Mouse (Mus musculus) liver, embryonic 11.5 days (tissue): ENCODE results near the gene Tnnc2. TPM values are rescaled to one million over a fixed set of nuclear protein-coding genes. Genes with fewer than 3 reads are reported as not detected.

Experiments used
- ATAC-seq: fragments of 200-750 bp; cut with Nextera tagmentation; replicated peaks from 2 replicates; pipeline ENCODE4 v1.8.0; 2017; ENCODE audit warnings: moderate number of reproducible peaks, mild to moderate bottlenecking, moderate TSS enrichment, moderate library complexity; ENCODE audit not compliant: low FRiP score
- DNase-seq: peaks from one replicate; pipeline ENCODE4 v3.0.0-alpha.2; 2017; ENCODE audit warnings: low spot score
- H3K27ac ChIP-seq: fragments of 300-500 bp; sonication (generic); 2 replicates; pipeline ENCODE4 v1.5.1; 2014; ENCODE audit warnings: mild to moderate bottlenecking, low read depth, low read length, control low read depth
- H3K27me3 ChIP-seq: fragments of 300-500 bp; sonication (generic); replicated peaks from 2 replicates; pipeline ENCODE4 v1.6.1; 2014; ENCODE audit warnings: low read length, mixed read lengths; ENCODE audit not compliant: control insufficient read depth, insufficient read depth
- H3K36me3 ChIP-seq: fragments of 300-500 bp; sonication (generic); 2 replicates; pipeline ENCODE4 v1.6.1; 2014; ENCODE audit warnings: mild to moderate bottlenecking, low read length, moderate library complexity, mixed read lengths; ENCODE audit not compliant: control insufficient read depth, insufficient read depth
- H3K4me1 ChIP-seq: fragments of 300-500 bp; sonication (generic); replicated peaks from 2 replicates; pipeline ENCODE4 v1.6.1; 2014; ENCODE audit warnings: low read length, mixed read lengths; ENCODE audit not compliant: control insufficient read depth, insufficient read depth
- H3K4me2 ChIP-seq: fragments of 300-500 bp; sonication (generic); 2 replicates; pipeline ENCODE4 v1.6.1; 2014; ENCODE audit warnings: mild to moderate bottlenecking, control low read depth, moderate library complexity
- H3K4me3 ChIP-seq: fragments of 300-500 bp; sonication (generic); 2 replicates; pipeline ENCODE4 v1.5.1; 2014; ENCODE audit warnings: low read depth, low read length, control low read depth
- H3K9ac ChIP-seq: fragments of 300-500 bp; sonication (generic); 2 replicates; pipeline ENCODE4 v1.6.1; 2014; ENCODE audit warnings: low read depth, low read length, control low read depth
- H3K9me3 ChIP-seq: fragments of 300-500 bp; sonication (generic); 2 replicates; pipeline ENCODE4 v1.6.1; 2016; ENCODE audit warnings: low read length, inconsistent platforms, mixed read lengths; ENCODE audit not compliant: control insufficient read depth
- WGBS: fragments of 180-500 bp; shearing (Covaris S2); extraction: QIAGEN DNeasy Blood & Tissue Kit; methylation state at CpG from one replicate; pipeline ENCODE4 v1.1.7; 2014; 5-methylcytosine and 5-hydroxymethylcytosine counted together
- polyA plus RNA-seq: library from polyadenylated mRNA; unstranded; fragments of >200 nt; fragmentation: Nextera tagmentation; extraction: Ambion mirVana; gene quantifications from 2 replicates; pipeline ENCODE4 v1.2.1, GENCODE M21; 2014

Tnnc2 gene
- polyA plus RNA-seq, 1 experiment from 2014 or later, result 0.47 TPM

DNA sequence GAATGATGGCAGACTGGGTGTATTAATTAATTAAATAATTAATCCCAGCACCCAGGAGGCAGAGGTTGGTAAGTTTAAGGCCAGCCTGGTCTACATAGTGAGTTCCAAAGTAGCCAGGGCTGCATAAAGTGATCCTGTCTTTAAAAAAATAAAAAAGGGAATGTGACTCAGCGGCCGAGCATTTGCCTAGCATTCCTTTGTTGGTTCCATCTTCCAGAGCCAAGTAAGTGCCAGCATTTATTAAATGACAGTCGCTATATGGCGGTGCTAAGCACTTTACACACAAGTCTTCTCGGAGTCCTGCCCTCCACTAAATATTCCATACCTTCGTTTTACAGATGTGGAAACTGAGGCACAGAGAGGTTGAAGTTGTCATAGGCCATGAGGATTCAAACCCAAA lies 3.6 kb downstream of the Tnnc2 start:
- ATAC-seq (no peak), DNase-seq (no peak)
- H3K4me3 ChIP-seq, result no peak overlapping the region
- no peak overlapping the region for H3K9ac ChIP-seq
- no peak overlapping the region for H3K27ac ChIP-seq
- 83% methylated on average over 6 of the region's 6 CpGs for WGBS
- H3K9me3 ChIP-seq, result no peaks in the 10 kb centered on the region
- H3K4me2 ChIP-seq, result no peak overlapping the region
- peaks cover 24% of the 10 kb centered on the region for H3K27me3 ChIP-seq
- H3K36me3 ChIP-seq, result peaks cover 16% of the 10 kb centered on the region
- H3K4me1 ChIP-seq, result peaks cover 22% of the 10 kb centered on the region

DNA sequence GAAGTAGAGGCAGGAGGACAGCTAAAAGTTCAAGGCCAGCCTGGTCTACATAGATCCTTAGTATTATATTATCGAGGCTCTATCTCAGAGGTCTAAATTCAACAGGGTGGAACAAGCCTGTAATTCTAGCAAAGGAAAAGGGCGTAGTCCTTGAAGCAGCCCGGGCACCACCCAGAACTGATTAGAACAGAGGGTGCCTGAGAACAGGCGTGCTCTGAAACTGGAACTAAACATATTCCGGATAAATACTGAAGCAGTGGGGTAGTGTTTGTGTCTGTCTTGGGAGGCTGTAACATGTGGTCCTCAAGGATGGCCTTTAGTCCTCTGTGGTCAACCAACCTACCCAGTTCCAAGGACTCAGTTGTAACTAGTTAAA lies 5.8 kb downstream of the Tnnc2 start:
- no peak overlapping the region for H3K9ac ChIP-seq

DNA sequence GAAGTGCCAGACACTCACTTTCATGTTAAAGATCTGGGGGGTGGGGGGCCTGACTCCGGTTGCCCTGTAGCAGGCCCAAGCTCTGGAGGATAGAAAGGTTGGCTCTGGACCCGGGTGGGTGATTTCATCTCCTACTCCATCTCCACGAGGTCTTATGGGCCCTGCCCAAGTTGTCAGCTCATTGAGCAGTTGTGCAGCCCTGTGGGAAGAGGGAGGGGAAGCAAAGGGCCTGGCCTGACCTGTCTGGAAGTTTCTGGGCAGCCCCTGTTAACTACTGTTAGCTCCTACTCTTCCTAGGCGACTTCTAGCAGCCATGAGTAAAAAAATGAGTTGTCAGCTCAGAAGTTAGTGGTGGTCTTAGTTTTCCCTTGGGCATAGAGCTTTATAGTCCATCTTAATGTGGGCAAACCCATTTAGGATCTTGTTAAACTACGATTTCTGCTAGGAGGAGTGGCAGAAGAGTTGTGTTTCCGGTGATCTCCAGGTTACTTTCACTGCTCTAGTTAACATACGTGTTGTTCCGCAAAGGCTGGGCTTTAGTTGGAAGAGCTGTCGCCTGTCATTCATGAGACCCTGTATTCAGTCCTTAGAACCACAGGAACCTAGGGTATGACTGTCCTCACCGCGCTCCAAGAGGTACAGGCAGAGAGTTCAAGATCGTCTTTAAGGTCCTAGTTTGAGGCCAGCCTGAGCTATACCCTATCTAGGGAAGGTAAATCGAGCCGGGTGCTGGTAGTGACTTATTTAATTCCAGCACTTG lies 6.4 kb downstream of the Tnnc2 start:
- Histone ChIP-seq H3K27ac (peak overlapping the region; percentile 71), H3K9me3 (no peaks in the 10 kb centered on the region), H3K4me2 (peak overlapping the region; percentile 32), H3K9ac (no peak overlapping the region), H3K4me1 (peaks cover 27% of the 10 kb centered on the region), H3K4me3 (no peak overlapping the region), H3K27me3 (peaks cover 22% of the 10 kb centered on the region), H3K36me3 (peaks cover 19% of the 10 kb centered on the region)
- DNase-seq (no peak), ATAC-seq (no peak)
- 71% methylated on average over 14 of the region's 14 CpGs for WGBS

More for the DNA sequence above, 5.8 kb downstream of the Tnnc2 start:
- Histone ChIP-seq H3K27ac (peak overlapping the region; percentile 71; the same call in 1 of the 2 replicates), H3K4me3 (no peak overlapping the region), H3K9me3 (no peaks in the 10 kb centered on the region), H3K27me3 (peaks cover 24% of the 10 kb centered on the region), H3K36me3 (peaks cover 19% of the 10 kb centered on the region), H3K4me1 (peaks cover 27% of the 10 kb centered on the region), H3K4me2 (peak overlapping the region; percentile 47)
- no peak for DNase-seq
- whole genome bisulfite sequencing, result 52% methylated on average over 5 of the region's 5 CpGs
- ATAC-seq, result peak; percentile 66

DNA sequence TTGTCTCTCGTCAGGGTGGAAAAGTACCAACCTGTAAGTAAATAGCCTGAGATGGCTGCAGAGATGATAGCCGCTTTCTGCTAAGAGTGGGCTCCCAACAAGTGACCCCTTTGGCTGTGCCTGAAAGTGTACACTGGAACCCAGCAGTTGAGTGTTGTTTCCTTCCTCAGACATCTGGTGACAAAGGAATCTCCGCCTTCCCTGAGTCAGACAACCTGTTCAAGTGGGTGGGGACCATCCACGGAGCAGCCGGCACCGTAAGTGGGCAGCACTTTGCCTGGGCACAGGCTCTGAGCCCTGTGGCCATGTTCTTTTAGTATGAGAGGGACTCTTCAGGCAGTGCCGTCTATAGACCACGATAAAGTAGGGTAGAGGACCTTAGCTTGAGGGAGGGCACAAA lies 8.6 kb downstream of the Tnnc2 start:
- peaks cover 25% of the 10 kb centered on the region for H3K36me3 ChIP-seq
- H3K9me3 ChIP-seq, result no peaks in the 10 kb centered on the region
- peak overlapping the region; percentile 92 for H3K9ac ChIP-seq
- H3K4me3 ChIP-seq, result peak overlapping the region; percentile 92
- ATAC-seq, result no peak
- H3K27me3 ChIP-seq, result no peaks in the 10 kb centered on the region
- H3K27ac ChIP-seq, result 0 out of 2 replicates have a peak overlapping the region, but pooled peaks have one; percentile 67
- WGBS, result 73% methylated on average over 8 of the region's 8 CpGs
- peaks cover 27% of the 10 kb centered on the region for H3K4me1 ChIP-seq
- H3K4me2 ChIP-seq, result peak overlapping the region; percentile 98
- DNase-seq, result no peak

- H3K27me3 ChIP-seq, result no peaks in the 10 kb centered on the region
- H3K9ac ChIP-seq, result peak overlapping the region; percentile 92
- peaks cover 29% of the 10 kb centered on the region for H3K36me3 ChIP-seq
- peak overlapping the region; percentile 98 for H3K4me2 ChIP-seq
- peak overlapping the region; percentile 92 for H3K4me3 ChIP-seq
- H3K27ac ChIP-seq, result peak overlapping the region; percentile 67
- peaks cover 27% of the 10 kb centered on the region for H3K4me1 ChIP-seq
- no peak for DNase-seq
- H3K9me3 ChIP-seq, result no peaks in the 10 kb centered on the region
- ATAC-seq, result no peak
- 2% methylated on average over 15 of the region's 15 CpGs for WGBS
Observed at GRCm38 (mm10) chr2:164770279-164770678, 9.5 kb downstream of the Tnnc2 start.

DNA sequence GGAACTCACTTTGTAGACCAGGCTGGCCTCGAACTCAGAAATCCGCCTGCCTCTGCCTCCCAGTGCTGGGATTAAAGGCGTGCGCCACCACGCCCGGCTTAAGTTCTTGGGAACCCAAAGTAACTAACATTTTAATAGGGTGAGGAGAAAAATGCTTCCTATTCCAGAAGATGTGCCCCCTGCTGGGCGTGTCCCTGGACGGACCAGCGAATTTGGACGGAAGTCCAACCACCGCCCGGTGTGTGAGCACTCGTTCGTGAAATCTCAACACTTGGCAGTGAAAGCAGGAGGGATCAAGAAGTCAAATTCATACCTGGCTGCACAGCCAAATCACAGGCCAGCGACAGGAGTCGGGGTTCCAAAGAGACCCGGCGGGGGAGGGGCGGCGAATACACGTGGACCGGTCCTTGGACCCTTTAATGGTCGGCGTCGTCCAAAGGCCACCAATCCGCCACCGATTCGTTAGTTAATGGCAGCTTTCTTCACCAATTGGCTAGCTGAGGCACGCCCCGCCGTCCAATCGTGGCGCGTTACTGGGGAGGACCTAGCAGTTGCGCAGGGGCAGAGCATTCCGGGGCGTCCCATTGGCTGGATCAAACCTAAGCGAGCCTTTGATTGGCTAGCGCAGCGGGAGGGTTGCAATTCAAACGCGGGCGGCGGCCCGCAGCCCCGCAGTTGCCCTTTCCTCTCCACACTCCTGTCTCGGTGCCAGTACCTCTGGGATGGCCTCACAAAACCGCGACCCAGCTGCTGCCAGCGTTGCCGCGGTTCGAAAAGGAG lies 10.3 kb downstream of the Tnnc2 start, which contains the start of gene Ube2c:
Gene Ube2c (plus strand): TSS at position 641 of the 780 bp plus-strand sequence.
- H3K4me1 ChIP-seq, result peaks cover 27% of the 10 kb centered on the region

GRCm38 (mm10) chr2:164767812-164768540 lies 11.8 kb downstream of the Tnnc2 start:
- 0 out of 2 replicates have a peak overlapping the region, but pooled peaks have one; percentile 4 for H3K4me3 ChIP-seq
- no peak overlapping the region for H3K9ac ChIP-seq
- 0 out of 2 replicates have a peak overlapping the region, but pooled peaks have one; percentile 6 for H3K4me2 ChIP-seq

More for the DNA sequence above, 10.3 kb downstream of the Tnnc2 start, which contains the start of gene Ube2c:
- Histone ChIP-seq H3K9me3 (no peaks in the 10 kb centered on the region), H3K27ac (peak within 1 kb of the TSS; percentile 79), H3K4me2 (peak within 1 kb of the TSS; percentile 98), H3K27me3 (no peaks in the 10 kb centered on the region), H3K36me3 (peaks cover 29% of the 10 kb centered on the region), H3K4me3 (peak within 1 kb of the TSS; percentile 92), H3K9ac (peak within 1 kb of the TSS; percentile 92)
- ATAC-seq (peak; percentile 98), DNase-seq (peak; percentile 96)
- WGBS, result 1% methylated on average over 53 of the region's 53 CpGs

DNA sequence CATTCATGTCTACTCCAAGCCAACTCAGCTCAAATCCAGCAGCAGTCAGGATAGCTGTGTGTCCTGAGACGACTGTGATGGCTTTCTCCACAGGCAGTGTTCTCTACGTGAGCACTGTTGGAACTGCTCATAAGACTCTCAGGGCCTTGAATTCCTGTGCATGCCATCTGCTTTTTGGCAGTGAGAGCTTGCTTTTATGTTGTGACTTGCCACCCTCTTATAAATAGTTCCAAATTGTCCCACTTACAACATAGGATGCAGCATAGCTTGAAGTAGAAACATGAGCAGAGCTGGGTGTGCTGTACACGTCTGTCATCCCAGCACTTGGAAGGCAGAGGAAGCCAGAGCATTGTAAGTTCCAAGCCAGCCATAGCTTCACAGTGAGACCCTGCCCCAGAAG lies 13.9 kb downstream of the Tnnc2 start:
- ATAC-seq (no peak), DNase-seq (no peak)
- WGBS, result 86% methylated on average over 3 of the region's 3 CpGs
- Histone ChIP-seq H3K27me3 (no peaks in the 10 kb centered on the region), H3K9ac (no peak overlapping the region), H3K4me1 (peaks cover 14% of the 10 kb centered on the region), H3K9me3 (no peaks in the 10 kb centered on the region), H3K4me2 (no peak overlapping the region), H3K27ac (no peak overlapping the region), H3K4me3 (no peak overlapping the region), H3K36me3 (peaks cover 28% of the 10 kb centered on the region)

More at GRCm38 (mm10) chr2:164767812-164768540, 11.8 kb downstream of the Tnnc2 start:
- peaks cover 29% of the 10 kb centered on the region for H3K36me3 ChIP-seq
- DNase-seq (no peak), ATAC-seq (no peak)
- WGBS, result 95% methylated on average over 15 of the region's 15 CpGs
- no peak overlapping the region for H3K27ac ChIP-seq
- H3K9me3 ChIP-seq, result no peaks in the 10 kb centered on the region
- no peaks in the 10 kb centered on the region for H3K27me3 ChIP-seq
- H3K4me1 ChIP-seq, result peaks cover 19% of the 10 kb centered on the region
